Mouse (Mus musculus) macrophage (primary cell): ENCODE results near the gene C530008M17Rik. TPM values are rescaled to one million over a fixed set of nuclear protein-coding genes. Genes with fewer than 3 reads are reported as not detected.

ENCODE experiments used
- H3K27ac ChIP-seq: fragments of 350-480 bp; formaldehyde crosslinking; 2 replicates; pipeline ENCODE4 v1.9.0; 2021
- H3K36me3 ChIP-seq: fragments of 350-480 bp; formaldehyde crosslinking; 2 replicates; pipeline ENCODE4 v1.9.0; 2021; ENCODE audit errors: inconsistent target
- H3K4me3 ChIP-seq: fragments of 350-480 bp; formaldehyde crosslinking; 2 replicates; pipeline ENCODE4 v1.9.0; 2021; ENCODE audit errors: inconsistent target
- H3K79me2 ChIP-seq: fragments of 350-480 bp; formaldehyde crosslinking; 2 replicates; pipeline ENCODE4 v1.9.0; 2021; ENCODE audit errors: inconsistent target
- WGBS: methylation state at CpG from one replicate; pipeline ENCODE4 v1.1.7; 2026; ENCODE audit warnings: inconsistent platforms; ENCODE audit not compliant: missing documents; 5-methylcytosine and 5-hydroxymethylcytosine counted together
- polyA plus RNA-seq: library from polyadenylated mRNA; stranded (reverse); fragments of 250-400 nt; gene quantifications from 3 replicates; pipeline ENCODE4 v1.2.4, GENCODE M21; 2018; ENCODE audit warnings: inconsistent platforms

The C530008M17Rik gene
- polyA plus RNA-seq, 1 experiment from 2014 or later: 0.03 TPM

DNA sequence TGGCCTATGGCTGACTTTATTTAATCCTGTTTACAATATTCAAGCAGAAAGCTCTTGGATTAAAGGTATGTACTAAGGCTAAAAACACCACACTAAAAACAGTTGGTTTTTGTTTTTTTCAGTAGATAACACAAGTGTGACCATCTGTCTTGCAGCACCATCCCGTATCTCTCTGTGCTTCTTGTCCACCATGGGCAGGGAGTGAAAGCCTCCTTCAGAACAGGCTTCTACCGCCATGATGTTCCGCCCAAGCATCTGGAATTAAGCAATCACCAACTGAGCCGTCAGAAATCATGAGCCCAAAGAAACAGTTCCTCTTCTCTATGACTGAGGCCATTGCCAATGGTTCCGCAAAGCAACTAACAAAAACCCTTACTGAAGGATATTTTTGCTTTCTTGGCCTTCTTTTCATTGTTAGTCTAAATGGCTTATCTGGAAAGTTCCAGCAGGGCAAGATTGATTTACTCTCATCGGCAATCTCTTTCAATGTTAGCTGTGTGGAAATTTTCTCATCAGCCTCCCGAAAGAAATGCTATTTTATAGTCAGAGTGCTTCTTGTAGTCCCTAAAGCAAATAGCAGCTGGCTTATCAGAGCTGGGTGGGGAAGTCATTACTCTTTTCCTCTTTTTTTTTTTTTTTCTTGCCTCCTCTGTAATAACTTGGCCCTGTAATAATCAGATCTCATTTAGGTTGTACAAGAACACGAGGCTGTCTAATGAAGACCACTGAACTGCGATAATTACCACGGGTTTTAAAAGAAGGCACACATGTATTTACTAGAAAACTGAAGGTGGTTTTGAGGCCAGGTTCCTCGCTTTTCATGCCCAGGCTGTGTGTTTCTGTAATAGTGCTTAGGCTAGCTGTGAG is 49.2 kb downstream of the C530008M17Rik start:
- Histone ChIP-seq H3K27ac (no peak overlapping the region), H3K79me2 (no peaks in the 10 kb centered on the region), H3K36me3 (no peaks in the 10 kb centered on the region), H3K4me3 (no peak overlapping the region)
- WGBS: 85% methylated on average over 10 of the region's 11 CpGs

DNA sequence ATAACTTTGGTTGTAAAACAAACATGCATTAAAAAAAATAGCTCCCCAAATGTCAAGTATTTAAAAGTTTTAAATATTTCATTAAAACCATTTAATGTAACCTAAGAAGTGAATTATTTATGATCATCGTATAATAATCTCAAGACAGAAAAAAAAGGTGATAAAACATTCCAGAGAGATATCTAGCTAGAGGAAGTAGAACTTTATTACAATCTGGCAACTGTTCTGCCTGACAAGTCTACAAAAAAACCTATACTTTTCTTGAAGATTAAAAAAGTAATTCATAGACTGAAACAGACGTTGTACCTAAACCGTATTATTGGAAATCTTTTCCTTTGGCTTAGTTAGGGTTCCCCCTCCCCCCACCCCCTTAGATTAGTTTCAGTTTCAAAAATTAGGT is 50.8 kb downstream of the C530008M17Rik start:
- no peak overlapping the region for H3K4me3 ChIP-seq

DNA sequence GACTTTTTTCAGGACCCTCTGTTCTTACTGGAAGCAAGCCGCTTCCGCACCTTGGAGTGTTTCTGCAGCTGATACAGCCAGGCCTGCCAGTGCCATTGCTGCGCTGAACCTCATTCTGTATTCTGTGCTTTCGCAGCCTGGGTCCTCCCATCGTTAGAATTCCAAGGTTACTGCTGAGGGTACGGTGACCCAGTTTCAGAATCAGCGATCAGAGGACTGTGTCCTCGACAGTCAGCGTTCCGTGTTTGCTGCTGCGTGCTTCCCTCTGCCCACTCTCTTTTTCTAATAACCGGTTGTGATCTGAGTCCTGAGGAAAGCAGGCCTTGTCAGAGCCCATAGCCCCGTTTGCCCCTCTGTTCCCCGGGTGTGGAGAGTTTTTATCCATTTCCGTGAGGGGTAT is 51.7 kb downstream of the C530008M17Rik start:
- H3K79me2 ChIP-seq: no peaks in the 10 kb centered on the region
- H3K36me3 ChIP-seq: no peaks in the 10 kb centered on the region
- no peak overlapping the region for H3K4me3 ChIP-seq
- 86% methylated on average over 12 of the region's 15 CpGs for whole genome bisulfite sequencing
- H3K27ac ChIP-seq: no peak overlapping the region

More for the DNA sequence above, 50.8 kb downstream of the C530008M17Rik start:
- no peaks in the 10 kb centered on the region for H3K79me2 ChIP-seq
- WGBS: 88% methylated on average over 3 of the region's 3 CpGs
- H3K36me3 ChIP-seq: no peaks in the 10 kb centered on the region
- no peak overlapping the region for H3K27ac ChIP-seq

DNA sequence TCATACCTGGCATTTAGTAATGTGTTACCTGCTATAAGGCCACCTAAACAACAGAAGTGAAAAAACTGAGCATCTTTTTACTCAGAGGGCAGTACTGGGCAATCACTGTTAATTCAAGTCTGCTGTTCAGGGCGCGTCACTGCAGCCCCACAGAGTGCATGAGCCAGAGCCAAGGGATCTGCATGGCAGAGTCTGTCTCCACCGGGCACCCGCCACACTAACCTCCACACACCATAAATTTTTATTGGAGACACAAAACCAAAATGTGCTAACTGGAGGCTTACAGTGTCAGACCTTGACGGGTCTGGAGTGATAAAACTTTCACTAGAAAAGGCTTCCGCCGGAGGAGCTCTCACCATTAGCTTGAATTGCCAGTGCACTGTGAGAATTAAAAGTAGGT is 57.4 kb downstream of the C530008M17Rik start:
- 92% methylated on average over 7 of the region's 7 CpGs for WGBS
- H3K27ac ChIP-seq: no peak overlapping the region
- no peak overlapping the region for H3K4me3 ChIP-seq
- H3K79me2 ChIP-seq: no peaks in the 10 kb centered on the region
- H3K36me3 ChIP-seq: no peaks in the 10 kb centered on the region

DNA sequence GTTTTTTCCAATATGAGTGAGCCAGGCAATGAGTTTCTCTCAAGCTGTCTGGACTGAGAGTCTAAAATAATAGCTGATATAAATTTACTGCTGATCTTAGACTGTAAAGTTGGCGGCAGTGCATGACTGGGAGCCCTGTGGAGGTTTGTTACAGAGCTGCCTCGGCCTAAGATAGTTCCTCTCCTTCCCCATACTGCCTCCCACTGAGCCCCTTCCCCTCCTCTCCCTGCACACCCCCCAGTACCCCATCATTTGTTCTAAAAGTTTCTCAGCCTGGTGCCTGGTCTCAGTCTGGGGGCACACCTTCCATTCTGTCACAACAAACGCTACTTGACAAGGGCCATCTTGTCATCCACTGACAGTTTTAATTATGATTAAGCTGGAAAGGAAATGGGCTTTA is 63.6 kb downstream of the C530008M17Rik start:
- WGBS: 82% methylated on average over 3 of the region's 3 CpGs
- Histone ChIP-seq H3K27ac (no peak overlapping the region), H3K79me2 (no peaks in the 10 kb centered on the region), H3K4me3 (no peak overlapping the region), H3K36me3 (no peaks in the 10 kb centered on the region)

DNA sequence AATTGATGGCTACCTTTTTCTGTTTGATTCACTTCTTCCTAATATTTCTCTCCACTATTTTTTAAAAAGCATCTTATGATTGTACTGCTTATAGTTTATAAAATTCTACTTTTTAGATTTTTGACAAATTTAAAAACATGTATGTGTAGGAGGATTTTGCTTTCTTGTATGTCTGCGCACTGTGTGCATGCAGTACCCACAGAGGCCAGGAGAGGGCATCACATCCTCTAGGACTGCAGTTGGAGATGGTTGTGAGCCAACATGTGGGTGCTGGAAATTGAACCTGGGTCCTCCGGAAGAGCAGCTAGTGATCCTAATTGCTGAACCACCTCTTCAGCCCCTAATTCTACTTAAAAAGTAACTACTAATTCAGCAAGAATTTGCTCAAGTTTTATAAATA is 68.6 kb downstream of the C530008M17Rik start:
- H3K36me3 ChIP-seq: no peaks in the 10 kb centered on the region
- WGBS: 100% methylated on average over 2 of the region's 2 CpGs

DNA sequence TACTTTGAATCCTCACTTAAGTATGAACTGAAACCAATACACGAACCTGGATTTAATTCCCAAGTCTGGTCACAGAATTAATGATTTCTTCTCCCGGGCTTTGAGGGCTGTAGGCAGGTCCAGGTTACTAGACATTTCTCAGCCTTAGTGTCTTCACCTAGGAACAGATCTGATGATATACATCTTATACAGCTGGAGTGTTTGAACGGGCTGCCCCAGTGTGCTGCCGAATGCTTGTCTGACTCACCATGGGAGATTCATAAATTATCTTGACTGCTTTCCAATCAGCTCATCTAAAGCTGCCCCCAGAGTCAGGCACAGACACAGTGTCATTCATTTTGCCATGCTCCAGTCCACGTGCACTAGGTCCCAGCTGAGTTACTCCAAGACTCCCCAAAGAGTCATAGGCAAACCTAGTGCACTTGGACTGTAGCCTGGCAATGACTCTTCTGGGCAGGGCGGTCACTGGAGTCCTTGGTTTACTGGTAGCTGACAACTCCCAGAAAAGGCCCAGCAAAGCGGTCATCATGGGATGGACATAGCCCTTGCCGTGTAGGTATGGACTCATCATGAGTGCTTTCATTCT is 70.3 kb downstream of the C530008M17Rik start:
- Histone ChIP-seq H3K79me2 (no peaks in the 10 kb centered on the region), H3K36me3 (no peaks in the 10 kb centered on the region)
- 95% methylated on average over 8 of the region's 8 CpGs for WGBS

More for the DNA sequence above, 68.6 kb downstream of the C530008M17Rik start:
- Histone ChIP-seq H3K79me2 (no peaks in the 10 kb centered on the region), H3K27ac (no peak overlapping the region), H3K4me3 (no peak overlapping the region)

DNA sequence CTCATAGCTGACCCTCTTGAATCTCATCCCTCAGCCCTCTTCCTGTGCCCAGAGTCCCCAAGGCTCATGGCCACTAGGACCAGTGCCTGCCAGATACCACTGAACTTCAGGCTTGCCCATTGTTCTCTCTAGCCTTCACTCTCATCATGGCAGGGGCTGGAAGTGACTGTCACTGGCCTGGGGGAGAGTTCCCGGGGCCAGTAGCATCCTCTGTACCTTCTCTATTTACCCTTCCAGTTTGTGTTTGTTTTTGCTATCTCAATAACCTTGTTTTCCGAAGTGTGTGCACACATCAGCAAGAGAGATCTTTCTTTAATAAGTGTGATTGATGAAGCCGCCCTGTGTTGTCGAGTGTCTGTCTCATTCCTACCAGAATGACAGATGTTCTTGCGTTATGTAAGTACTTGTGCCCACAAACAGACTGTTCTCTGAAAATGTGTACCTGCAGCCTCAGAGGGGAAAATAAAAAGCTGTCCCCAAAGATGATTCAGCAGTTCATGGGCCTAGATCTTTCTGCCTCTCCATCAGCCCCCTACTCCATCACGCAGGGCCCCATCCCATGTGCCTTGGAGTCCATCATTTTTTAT is 76.8 kb downstream of the C530008M17Rik start:
- H3K4me3 ChIP-seq: no peak overlapping the region
- no peaks in the 10 kb centered on the region for H3K36me3 ChIP-seq
- no peaks in the 10 kb centered on the region for H3K79me2 ChIP-seq
- H3K27ac ChIP-seq: no peak overlapping the region
- WGBS: 84% methylated on average over 6 of the region's 6 CpGs

More for the DNA sequence above, 70.3 kb downstream of the C530008M17Rik start:
- no peak overlapping the region for H3K27ac ChIP-seq
- no peak overlapping the region for H3K4me3 ChIP-seq

DNA sequence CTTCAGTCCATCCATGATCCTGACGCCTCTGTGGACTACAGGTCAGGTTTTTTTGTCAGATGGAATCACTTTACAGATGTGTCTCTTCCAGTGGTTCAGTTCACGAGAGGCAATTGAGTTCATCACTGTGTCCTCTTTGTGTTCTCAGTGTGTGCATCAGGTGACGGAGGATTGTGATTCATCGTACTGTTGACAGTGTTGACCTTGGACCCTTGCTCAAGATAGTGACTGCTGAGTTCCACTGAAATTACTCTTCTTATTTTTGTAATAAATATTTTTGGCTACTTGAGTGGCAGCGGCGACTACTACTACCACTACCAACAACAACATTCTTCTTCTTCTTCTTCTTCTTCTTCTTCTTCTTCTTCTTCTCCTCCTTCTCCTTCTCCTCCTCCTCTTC is 85.2 kb downstream of the C530008M17Rik start:
- WGBS: 94% methylated on average over 6 of the region's 6 CpGs
- no peak overlapping the region for H3K27ac ChIP-seq
- no peaks in the 10 kb centered on the region for H3K79me2 ChIP-seq
- no peak overlapping the region for H3K4me3 ChIP-seq
- H3K36me3 ChIP-seq: no peaks in the 10 kb centered on the region

DNA sequence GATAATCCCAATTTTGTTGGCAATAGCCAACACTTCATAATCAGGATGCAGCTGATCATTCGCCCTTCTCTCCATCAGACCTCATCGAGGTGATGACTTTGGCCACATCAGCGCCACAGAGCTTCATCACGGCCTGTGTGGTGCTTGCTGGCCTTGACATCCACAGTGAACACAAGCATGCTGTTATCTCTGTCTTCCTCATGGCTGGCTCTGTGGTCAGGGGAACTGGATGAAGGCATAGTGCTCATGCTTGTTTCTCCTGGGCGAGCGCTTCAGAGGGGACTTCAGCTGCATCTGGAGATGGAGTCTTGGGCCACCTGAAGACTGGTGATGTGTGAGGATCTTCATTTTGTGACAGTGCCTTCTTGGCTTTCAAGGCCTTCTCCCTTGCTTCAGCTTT is 85.8 kb downstream of the C530008M17Rik start:
- Histone ChIP-seq H3K79me2 (no peaks in the 10 kb centered on the region), H3K4me3 (no peak overlapping the region), H3K36me3 (no peaks in the 10 kb centered on the region), H3K27ac (no peak overlapping the region)
- 94% methylated on average over 6 of the region's 6 CpGs for WGBS

DNA sequence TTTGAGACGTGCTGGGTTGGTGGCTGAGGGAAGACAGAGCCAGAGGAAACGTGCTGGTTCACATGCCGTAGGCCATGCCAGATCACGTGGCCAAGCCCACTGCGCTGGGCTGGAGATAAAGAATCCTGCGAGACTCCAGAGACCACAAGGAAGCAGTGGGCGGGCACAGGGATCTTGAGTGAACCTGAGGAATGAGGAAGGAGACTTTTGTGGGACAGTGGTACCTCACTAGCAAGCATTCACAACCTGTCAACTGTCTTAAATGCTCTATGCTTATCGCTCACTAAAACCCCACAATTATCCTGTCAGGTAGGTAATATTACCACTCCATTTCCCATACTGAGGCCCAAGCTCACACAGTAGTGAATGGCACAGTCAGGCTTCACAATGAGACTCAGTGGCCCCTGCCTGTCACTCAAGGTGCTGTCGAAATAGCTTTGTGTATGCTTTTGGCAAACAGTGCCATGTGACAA is 88.5 kb downstream of the C530008M17Rik start:
- Histone ChIP-seq H3K27ac (no peak overlapping the region), H3K36me3 (no peaks in the 10 kb centered on the region), H3K79me2 (no peaks in the 10 kb centered on the region), H3K4me3 (no peak overlapping the region)
- 77% methylated on average over 9 of the region's 9 CpGs for WGBS

DNA sequence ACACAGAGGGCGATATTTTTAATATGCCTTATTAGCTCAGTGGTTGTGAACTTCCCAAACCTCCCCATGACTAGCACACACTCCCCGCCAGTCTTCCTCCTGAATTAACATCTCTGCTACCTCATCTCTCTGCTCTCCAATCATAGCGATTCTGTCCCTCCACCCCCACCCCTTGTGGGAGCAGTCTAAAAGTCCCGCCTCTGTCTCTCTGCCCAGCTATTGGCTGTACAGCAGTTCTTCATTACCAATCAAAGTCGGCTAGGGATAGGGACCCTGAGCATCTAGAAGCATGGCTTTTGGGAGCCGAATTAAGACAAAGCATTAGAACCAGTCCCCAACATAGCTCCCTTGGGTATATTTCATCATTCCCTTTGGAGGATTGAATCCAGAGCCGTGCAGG is 91.5 kb downstream of the C530008M17Rik start:
- WGBS: 86% methylated on average over 7 of the region's 7 CpGs
- H3K36me3 ChIP-seq: no peaks in the 10 kb centered on the region
- H3K79me2 ChIP-seq: no peaks in the 10 kb centered on the region
- H3K27ac ChIP-seq: no peak overlapping the region
- no peak overlapping the region for H3K4me3 ChIP-seq

DNA sequence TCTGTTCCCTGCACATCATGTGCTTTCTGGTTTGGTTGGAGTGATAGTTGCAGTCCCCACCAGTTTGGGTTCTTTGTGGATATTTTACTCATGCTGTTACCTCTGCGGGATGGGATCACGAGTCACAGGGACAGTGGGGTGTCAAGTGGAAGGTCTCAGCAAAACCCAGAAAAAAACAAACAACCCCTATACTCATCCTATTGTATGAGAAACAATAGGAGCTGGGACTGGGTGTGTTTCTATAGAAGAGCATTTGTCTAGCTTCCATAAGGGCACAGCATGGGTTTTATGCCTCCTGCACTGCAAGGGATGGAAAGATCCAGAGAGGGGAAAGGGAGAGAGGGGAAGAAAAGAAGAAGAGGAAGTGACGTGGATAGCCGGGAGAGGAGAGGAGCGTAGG is 96.0 kb downstream of the C530008M17Rik start:
- Histone ChIP-seq H3K27ac (no peak overlapping the region), H3K4me3 (no peak overlapping the region), H3K79me2 (no peaks in the 10 kb centered on the region), H3K36me3 (no peaks in the 10 kb centered on the region)
- 80% methylated on average over 5 of the region's 5 CpGs for WGBS

DNA sequence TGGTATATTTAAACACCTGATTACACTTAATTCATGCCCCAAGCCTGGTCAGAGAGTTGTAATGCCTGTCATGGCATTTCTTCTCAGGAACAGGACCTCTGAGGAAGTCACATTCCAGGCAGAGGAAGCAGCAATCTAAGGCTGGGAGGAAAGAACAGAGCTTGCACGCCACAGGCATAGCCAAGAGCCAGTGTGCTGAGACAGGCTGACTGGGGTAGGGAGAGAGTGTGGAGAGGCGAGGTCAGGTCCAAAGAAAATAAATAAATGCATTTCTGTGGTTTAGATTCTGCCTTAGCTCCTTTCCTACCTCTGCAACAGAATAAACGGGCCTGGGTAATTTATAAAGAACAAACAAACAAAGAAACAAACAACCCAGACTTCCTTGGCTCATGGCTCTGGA is 104.0 kb downstream of the C530008M17Rik start:
- H3K27ac ChIP-seq: no peak overlapping the region
- WGBS: 83% methylated on average over 3 of the region's 3 CpGs
- H3K36me3 ChIP-seq: no peaks in the 10 kb centered on the region
- H3K79me2 ChIP-seq: no peaks in the 10 kb centered on the region
- no peak overlapping the region for H3K4me3 ChIP-seq
